Mouse (Mus musculus): ENCODE results near the gene Zfp82. TPM values are rescaled to one million over a fixed set of nuclear protein-coding genes. Genes with fewer than 3 reads are reported as not detected.

Gene Zfp82
- polyA plus RNA-seq, 1 experiment from 2014 or later, result 0.68 TPM

GRCm38 (mm10) chr7:30030677-30031076 lies 42.0 kb downstream of the Zfp82 start:
- H3K9ac ChIP-seq (replicated peaks), result no peak overlapping the region; the same call in 1 of the 2 replicates

GRCm38 (mm10) chr7:30028572-30028971 lies 44.1 kb downstream of the Zfp82 start:
- DNase-seq (no peak), ATAC-seq (no peak)
- TF ChIP-seq EP300 (IDR thresholded peaks at IDR 0.05; ENCODE audit: low read depth) (no peak), CTCF (IDR thresholded peaks at IDR 0.05; ENCODE audit: low read depth) (no peak)
- Histone ChIP-seq H3K4me1 (ENCODE audit: insufficient read depth) (0 out of 2 replicates have a peak, but pooled peaks cover 4% of the 10 kb centered on the region), H3K9me3 (ENCODE audit: low read length) (no peaks in the 10 kb centered on the region), H3K27me3 (ENCODE audit: insufficient read depth, low read length) (no peaks in the 10 kb centered on the region), H3K9ac (replicated peaks) (no peak overlapping the region), H3K36me3 (replicated peaks; ENCODE audit: insufficient read depth, low read length) (peaks cover 19% of the 10 kb centered on the region), H3K4me3 (ENCODE audit: low read depth, low read length) (no peak overlapping the region), H3K4me2 (ENCODE audit: low read depth, low read length) (no peak overlapping the region), H3K27ac (ENCODE audit: low read depth) (no peak overlapping the region)
- 79% methylated on average over 3 of the region's 3 CpGs for WGBS (ENCODE audit: insufficient replicate concordance)

More at GRCm38 (mm10) chr7:30030677-30031076, 42.0 kb downstream of the Zfp82 start:
- H3K4me1 ChIP-seq (ENCODE audit: insufficient read depth), result 0 out of 2 replicates have a peak, but pooled peaks cover 4% of the 10 kb centered on the region
- H3K9me3 ChIP-seq (ENCODE audit: low read length), result no peaks in the 10 kb centered on the region
- H3K27ac ChIP-seq (ENCODE audit: low read depth), result no peak overlapping the region
- H3K4me2 ChIP-seq (ENCODE audit: low read depth, low read length), result no peak overlapping the region
- H3K27me3 ChIP-seq (ENCODE audit: insufficient read depth, low read length), result no peaks in the 10 kb centered on the region
- ATAC-seq (peak; percentile 64; the same call in 1 of the 2 replicates), DNase-seq (no peak)
- WGBS (ENCODE audit: insufficient replicate concordance), result 32% methylated on average over 6 of the region's 6 CpGs
- H3K36me3 ChIP-seq (replicated peaks; ENCODE audit: insufficient read depth, low read length), result peaks cover 3% of the 10 kb centered on the region; the same call in 1 of the 2 replicates
- TF ChIP-seq EP300 (IDR thresholded peaks at IDR 0.05; ENCODE audit: low read depth) (no peak), CTCF (IDR thresholded peaks at IDR 0.05; ENCODE audit: low read depth) (no peak)
- H3K4me3 ChIP-seq (ENCODE audit: low read depth, low read length), result no peak overlapping the region

GRCm38 (mm10) chr7:30027331-30027730 lies 45.4 kb downstream of the Zfp82 start:
- TF ChIP-seq EP300 (IDR thresholded peaks at IDR 0.05; ENCODE audit: low read depth) (no peak), CTCF (IDR thresholded peaks at IDR 0.05; ENCODE audit: low read depth) (no peak)
- no peak overlapping the region for H3K9ac ChIP-seq (replicated peaks)
- WGBS (ENCODE audit: insufficient replicate concordance), result 63% methylated on average over 4 of the region's 4 CpGs
- ATAC-seq (no peak), DNase-seq (no peak)
- peaks cover 31% of the 10 kb centered on the region for H3K36me3 ChIP-seq (replicated peaks; ENCODE audit: insufficient read depth, low read length)
- no peak overlapping the region for H3K4me3 ChIP-seq (ENCODE audit: low read depth, low read length)
- 0 out of 2 replicates have a peak, but pooled peaks cover 4% of the 10 kb centered on the region for H3K4me1 ChIP-seq (ENCODE audit: insufficient read depth)
- H3K27ac ChIP-seq (ENCODE audit: low read depth), result no peak overlapping the region
- no peaks in the 10 kb centered on the region for H3K27me3 ChIP-seq (ENCODE audit: insufficient read depth, low read length)
- no peak overlapping the region for H3K4me2 ChIP-seq (ENCODE audit: low read depth, low read length)
- no peaks in the 10 kb centered on the region for H3K9me3 ChIP-seq (ENCODE audit: low read length)

GRCm38 (mm10) chr7:30025358-30025757 lies 47.3 kb downstream of the Zfp82 start:
- no peak for ATAC-seq
- WGBS (ENCODE audit: insufficient replicate concordance), result 80% methylated on average over 5 of the region's 5 CpGs
- Histone ChIP-seq H3K36me3 (replicated peaks; ENCODE audit: insufficient read depth, low read length) (peaks cover 38% of the 10 kb centered on the region), H3K27ac (ENCODE audit: low read depth) (no peak overlapping the region), H3K9me3 (ENCODE audit: low read length) (no peaks in the 10 kb centered on the region), H3K9ac (replicated peaks) (no peak overlapping the region), H3K27me3 (ENCODE audit: insufficient read depth, low read length) (no peaks in the 10 kb centered on the region), H3K4me2 (ENCODE audit: low read depth, low read length) (no peak overlapping the region), H3K4me3 (ENCODE audit: low read depth, low read length) (no peak overlapping the region), H3K4me1 (ENCODE audit: insufficient read depth) (0 out of 2 replicates have a peak, but pooled peaks cover under 1% of the 10 kb centered on the region)
- DNase-seq, result no peak
- TF ChIP-seq CTCF (IDR thresholded peaks at IDR 0.05; ENCODE audit: low read depth) (peak; percentile 33; the same call in 1 of the 2 replicates), EP300 (IDR thresholded peaks at IDR 0.05; ENCODE audit: low read depth) (no peak)

- Histone ChIP-seq H3K4me1 (ENCODE audit: insufficient read depth) (no peaks in the 10 kb centered on the region), H3K4me2 (ENCODE audit: low read depth, low read length) (no peak overlapping the region), H3K4me3 (ENCODE audit: low read depth, low read length) (no peak overlapping the region), H3K36me3 (replicated peaks; ENCODE audit: insufficient read depth, low read length) (peaks cover 38% of the 10 kb centered on the region), H3K9me3 (ENCODE audit: low read length) (no peaks in the 10 kb centered on the region), H3K27ac (ENCODE audit: low read depth) (no peak overlapping the region), H3K27me3 (ENCODE audit: insufficient read depth, low read length) (no peaks in the 10 kb centered on the region), H3K9ac (replicated peaks) (no peak overlapping the region)
- WGBS (ENCODE audit: insufficient replicate concordance), result 69% methylated on average over 8 of the region's 8 CpGs
- ATAC-seq (no peak), DNase-seq (no peak)
- TF ChIP-seq EP300 (IDR thresholded peaks at IDR 0.05; ENCODE audit: low read depth), result no peak
- no peak for TF ChIP-seq CTCF (IDR thresholded peaks at IDR 0.05; ENCODE audit: low read depth)
Measured at GRCm38 (mm10) chr7:30023800-30024199, 48.9 kb downstream of the Zfp82 start.

GRCm38 (mm10) chr7:30023324-30023723 lies 49.4 kb downstream of the Zfp82 start:
- ATAC-seq (no peak), DNase-seq (no peak)
- Histone ChIP-seq H3K27ac (ENCODE audit: low read depth) (no peak overlapping the region), H3K9me3 (ENCODE audit: low read length) (no peaks in the 10 kb centered on the region), H3K36me3 (replicated peaks; ENCODE audit: insufficient read depth, low read length) (peaks cover 38% of the 10 kb centered on the region), H3K9ac (replicated peaks) (no peak overlapping the region), H3K4me1 (ENCODE audit: insufficient read depth) (no peaks in the 10 kb centered on the region), H3K27me3 (ENCODE audit: insufficient read depth, low read length) (no peaks in the 10 kb centered on the region), H3K4me2 (ENCODE audit: low read depth, low read length) (no peak overlapping the region), H3K4me3 (ENCODE audit: low read depth, low read length) (no peak overlapping the region)
- TF ChIP-seq EP300 (IDR thresholded peaks at IDR 0.05; ENCODE audit: low read depth) (no peak), CTCF (IDR thresholded peaks at IDR 0.05; ENCODE audit: low read depth) (no peak)
- WGBS (ENCODE audit: insufficient replicate concordance), result 85% methylated on average over 9 of the region's 9 CpGs
